Mouse (Mus musculus) thymus, adult 2 months (tissue): ENCODE data around the gene Kcne3. TPM values are rescaled to one million over a fixed set of nuclear protein-coding genes. Genes with fewer than 3 reads are reported as not detected.

Source experiments
- DNase-seq: peaks from one replicate; pipeline ENCODE4 v3.0.0; 2021
- H3K27ac ChIP-seq: fragments of 200-500 bp; 2 replicates; pipeline ENCODE4 v1.5.1; 2012; ENCODE audit warnings: low read length, control low read depth; ENCODE audit not compliant: control insufficient read depth, insufficient read depth
- H3K27me3 ChIP-seq: fragments of 200-500 bp; 2 replicates; pipeline ENCODE4 v1.6.1; 2012; ENCODE audit warnings: mild to moderate bottlenecking, low read length, moderate library complexity, mixed read lengths; ENCODE audit not compliant: control insufficient read depth, insufficient read depth
- H3K36me3 ChIP-seq: fragments of 200-500 bp; 2 replicates; pipeline ENCODE4 v1.6.1; 2012; ENCODE audit warnings: mild to moderate bottlenecking, low read length, moderate library complexity; ENCODE audit not compliant: control insufficient read depth, insufficient read depth
- H3K4me1 ChIP-seq: fragments of 200-500 bp; replicated peaks from 2 replicates; pipeline ENCODE4 v1.6.1; 2012; ENCODE audit warnings: low read length; ENCODE audit not compliant: control insufficient read depth, insufficient read depth
- H3K4me3 ChIP-seq: fragments of 200-500 bp; 2 replicates; pipeline ENCODE4 v1.5.1; 2012; ENCODE audit warnings: mild to moderate bottlenecking, low read length, control low read depth, moderate library complexity; ENCODE audit not compliant: control insufficient read depth, insufficient read depth
- CTCF ChIP-seq: fragments of 200-500 bp; IDR thresholded peaks from 2 replicates; pipeline ENCODE4 v1.5.1; 2012; ENCODE audit warnings: mild to moderate bottlenecking, control low read depth, low read length, moderate library complexity, borderline replicate concordance; ENCODE audit not compliant: control insufficient read depth, poor library complexity, insufficient read depth; ENCODE audit errors: extremely low read depth
- POLR2A ChIP-seq: fragments of 200-500 bp; IDR thresholded peaks from 2 replicates; pipeline ENCODE4 v1.6.1; 2012; ENCODE audit warnings: mild to moderate bottlenecking, low read length, control low read depth, moderate library complexity; ENCODE audit not compliant: control insufficient read depth, poor library complexity, insufficient read depth; ENCODE audit errors: extremely low read depth
- WGBS: fragments of 180-500 bp; shearing (Covaris S2); methylation state at CpG from one replicate; pipeline ENCODE4 v1.1.7; 2018; 5-methylcytosine and 5-hydroxymethylcytosine counted together
- polyA plus RNA-seq: library from polyadenylated mRNA; depleted of rRNA; stranded (reverse); fragments of >200 nt; gene quantifications from 2 replicates; pipeline ENCODE4 v1.2.3, GENCODE M21; 2012

Kcne3 gene
- polyA plus RNA-seq, 1 experiment = 0.97 TPM

- Histone ChIP-seq H3K36me3 (no peaks in the 10 kb centered on the region), H3K4me1 (no peaks in the 10 kb centered on the region), H3K4me3 (no peak overlapping the region), H3K27ac (no peak overlapping the region), H3K27me3 (no peaks in the 10 kb centered on the region)
- WGBS = over 99% methylated on average over 4 of the region's 4 CpGs
- DNase-seq = no peak
- TF ChIP-seq CTCF (no peak), POLR2A (no peak)
Measured at GRCm38 (mm10) chr7:100138075-100138474, 38.2 kb upstream of the Kcne3 start.

GRCm38 (mm10) chr7:100140591-100140990 is 35.7 kb upstream of the Kcne3 start:
- no peak for DNase-seq
- Histone ChIP-seq H3K4me1 (no peaks in the 10 kb centered on the region), H3K27ac (no peak overlapping the region), H3K36me3 (no peaks in the 10 kb centered on the region), H3K27me3 (no peaks in the 10 kb centered on the region), H3K4me3 (no peak overlapping the region)
- WGBS = 87% methylated on average over 1 of the region's 1 CpGs
- TF ChIP-seq CTCF (no peak), POLR2A (no peak)

GRCm38 (mm10) chr7:100148586-100148985 is 27.7 kb upstream of the Kcne3 start:
- no peaks in the 10 kb centered on the region for H3K4me1 ChIP-seq
- no peaks in the 10 kb centered on the region for H3K27me3 ChIP-seq
- TF ChIP-seq POLR2A (no peak), CTCF (no peak)
- WGBS = 96% methylated on average over 4 of the region's 4 CpGs
- no peak overlapping the region for H3K4me3 ChIP-seq
- no peak for DNase-seq
- no peak overlapping the region for H3K27ac ChIP-seq
- no peaks in the 10 kb centered on the region for H3K36me3 ChIP-seq

GRCm38 (mm10) chr7:100150086-100150485 is 26.2 kb upstream of the Kcne3 start:
- WGBS = 84% methylated on average over 10 of the region's 10 CpGs
- no peaks in the 10 kb centered on the region for H3K27me3 ChIP-seq
- H3K36me3 ChIP-seq = no peaks in the 10 kb centered on the region
- no peak overlapping the region for H3K4me3 ChIP-seq
- no peak overlapping the region for H3K27ac ChIP-seq
- H3K4me1 ChIP-seq = no peaks in the 10 kb centered on the region
- TF ChIP-seq CTCF (no peak), POLR2A (no peak)
- DNase-seq = no peak

GRCm38 (mm10) chr7:100150626-100151025 is 25.7 kb upstream of the Kcne3 start:
- Histone ChIP-seq H3K27ac (no peak overlapping the region), H3K4me1 (no peaks in the 10 kb centered on the region), H3K4me3 (no peak overlapping the region), H3K36me3 (no peaks in the 10 kb centered on the region), H3K27me3 (no peaks in the 10 kb centered on the region)
- TF ChIP-seq POLR2A (no peak), CTCF (no peak)
- WGBS = 91% methylated on average over 11 of the region's 11 CpGs
- DNase-seq = no peak

- Histone ChIP-seq H3K27me3 (no peaks in the 10 kb centered on the region), H3K36me3 (no peaks in the 10 kb centered on the region), H3K4me1 (peaks cover 5% of the 10 kb centered on the region), H3K27ac (no peak overlapping the region), H3K4me3 (no peak overlapping the region)
- WGBS = 59% methylated on average over 4 of the region's 4 CpGs
- TF ChIP-seq CTCF (no peak), POLR2A (no peak)
- DNase-seq = no peak
Measured at GRCm38 (mm10) chr7:100157669-100158068, 18.6 kb upstream of the Kcne3 start.

- H3K36me3 ChIP-seq = no peaks in the 10 kb centered on the region
- DNase-seq = peak; percentile 84
- H3K4me1 ChIP-seq = peaks cover 5% of the 10 kb centered on the region
- TF ChIP-seq CTCF (peak; percentile 33; the same call in 1 of the 2 replicates), POLR2A (no peak; the same call in 1 of the 2 replicates)
- no peak within 1 kb of the TSS for H3K27ac ChIP-seq
- peak within 1 kb of the TSS; percentile 86 for H3K4me3 ChIP-seq
- under 1% methylated on average over 78 of the region's 78 CpGs for WGBS
- H3K27me3 ChIP-seq = no peaks in the 10 kb centered on the region
Measured at GRCm38 (mm10) chr7:100159105-100159841, 17.0 kb upstream of the Kcne3 start, which contains the start of gene Lipt2. Gene Lipt2 (plus strand): TSS chr7:100159277.
